Mouse (Mus musculus) cerebral cortex, adult 2 months (tissue): ENCODE measurements around the gene Cd68.

Source experiments
- WGBS: fragments of 180-500 bp; shearing (Covaris S2); methylation state at CpG from one replicate; pipeline ENCODE4 v1.1.7; 2018; 5-methylcytosine and 5-hydroxymethylcytosine counted together

Gene Cd68

GRCm38 (mm10) chr11:69629802-69630201 lies 36.2 kb downstream of the Cd68 start:
- WGBS: 49% methylated on average over 1 of the region's 1 CpGs

- WGBS: 39% methylated on average over 6 of the region's 6 CpGs
These were observed 37.7 kb downstream of the Cd68 start for GRCm38 (mm10) chr11:69628286-69628685.

- WGBS: 88% methylated on average over 2 of the region's 2 CpGs
These were observed 41.6 kb downstream of the Cd68 start for GRCm38 (mm10) chr11:69624339-69624738.

- 81% methylated on average over 4 of the region's 4 CpGs for WGBS
These were observed 42.9 kb downstream of the Cd68 start for GRCm38 (mm10) chr11:69623006-69623405.

- 15% methylated on average over 6 of the region's 6 CpGs for WGBS
These were observed 43.5 kb downstream of the Cd68 start for GRCm38 (mm10) chr11:69622406-69622805.

GRCm38 (mm10) chr11:69621571-69622268 lies 44.2 kb downstream of the Cd68 start, which contains the start of gene Sat2:
Gene Sat2 (plus strand): TSS chr11:69622024.
- 1% methylated on average over 20 of the region's 20 CpGs for WGBS

GRCm38 (mm10) chr11:69620394-69621081 lies 45.4 kb downstream of the Cd68 start:
- 60% methylated on average over 7 of the region's 7 CpGs for WGBS

- WGBS: 82% methylated on average over 5 of the region's 5 CpGs
These were observed 48.1 kb downstream of the Cd68 start, which contains the start of gene Shbg for GRCm38 (mm10) chr11:69617805-69618204. Gene Shbg (minus strand): TSS chr11:69617905.

GRCm38 (mm10) chr11:69616781-69617180 lies 49.2 kb downstream of the Cd68 start:
- 50% methylated on average over 10 of the region's 10 CpGs for WGBS

GRCm38 (mm10) chr11:69614257-69614588 lies 51.7 kb downstream of the Cd68 start:
- 42% methylated on average over 11 of the region's 11 CpGs for WGBS
